Mouse (Mus musculus) neural tube, embryonic 15.5 days (tissue): ENCODE measurements around the gene Mocs3. TPM values are rescaled to one million over a fixed set of nuclear protein-coding genes. Genes with fewer than 3 reads are reported as not detected.

ENCODE experiments used
- ATAC-seq: fragments of 200-750 bp; cut with Nextera tagmentation; 2 replicates; pipeline ENCODE4 v1.8.0; 2017; ENCODE audit warnings: mild to moderate bottlenecking, moderate TSS enrichment, moderate library complexity; ENCODE audit not compliant: low FRiP score
- H3K27ac ChIP-seq: fragments of 300-500 bp; sonication (generic); replicated peaks from 2 replicates; pipeline ENCODE4 v1.5.1; 2015; ENCODE audit warnings: mild to moderate bottlenecking, inconsistent platforms
- H3K27me3 ChIP-seq: fragments of 300-500 bp; sonication (generic); replicated peaks from 2 replicates; pipeline ENCODE4 v1.6.1; 2015; ENCODE audit warnings: inconsistent platforms
- H3K36me3 ChIP-seq: fragments of 300-500 bp; sonication (generic); 2 replicates; pipeline ENCODE4 v1.6.1; 2015; ENCODE audit warnings: inconsistent platforms
- H3K4me1 ChIP-seq: fragments of 300-500 bp; sonication (generic); 2 replicates; pipeline ENCODE4 v1.6.1; 2015; ENCODE audit warnings: inconsistent platforms
- H3K4me2 ChIP-seq: fragments of 300-500 bp; sonication (generic); 2 replicates; pipeline ENCODE4 v1.6.1; 2015; ENCODE audit warnings: inconsistent platforms, mild to moderate bottlenecking, moderate library complexity
- H3K4me3 ChIP-seq: fragments of 300-500 bp; sonication (generic); replicated peaks from 2 replicates; pipeline ENCODE4 v1.5.1; 2015; ENCODE audit warnings: mild to moderate bottlenecking, inconsistent platforms
- H3K9ac ChIP-seq: fragments of 300-500 bp; sonication (generic); replicated peaks from 2 replicates; pipeline ENCODE4 v1.6.1; 2015; ENCODE audit warnings: mild to moderate bottlenecking, inconsistent platforms
- H3K9me3 ChIP-seq: fragments of 300-500 bp; sonication (generic); replicated peaks from 2 replicates; pipeline ENCODE4 v1.6.1; 2016; ENCODE audit warnings: inconsistent platforms
- WGBS: fragments of 180-500 bp; shearing (Covaris S2); methylation state at CpG from one replicate; pipeline ENCODE4 v1.1.7; 2015; ENCODE audit warnings: mixed read lengths; 5-methylcytosine and 5-hydroxymethylcytosine counted together
- polyA plus RNA-seq: library from polyadenylated mRNA; unstranded; fragments of >200 nt; fragmentation: Nextera tagmentation; extraction: Ambion mirVana; gene quantifications from 2 replicates; pipeline ENCODE4 v1.2.1, GENCODE M21; 2015

Gene Mocs3
- polyA plus RNA-seq, 1 experiment from 2014 or later, result 8.6 TPM

GRCm38 (mm10) chr2:168273387-168273786, 43.0 kb downstream of the Mocs3 start:
- H3K27ac ChIP-seq, result no peak overlapping the region
- H3K4me1 ChIP-seq, result peaks cover 7% of the 10 kb centered on the region; the same call in 1 of the 2 replicates
- H3K9ac ChIP-seq, result no peak overlapping the region
- no peak for ATAC-seq
- no peaks in the 10 kb centered on the region for H3K36me3 ChIP-seq
- no peak overlapping the region for H3K4me3 ChIP-seq
- no peak overlapping the region for H3K4me2 ChIP-seq
- no peaks in the 10 kb centered on the region for H3K9me3 ChIP-seq
- 49% methylated on average over 9 of the region's 9 CpGs for WGBS
- H3K27me3 ChIP-seq, result peaks cover 37% of the 10 kb centered on the region

DNA sequence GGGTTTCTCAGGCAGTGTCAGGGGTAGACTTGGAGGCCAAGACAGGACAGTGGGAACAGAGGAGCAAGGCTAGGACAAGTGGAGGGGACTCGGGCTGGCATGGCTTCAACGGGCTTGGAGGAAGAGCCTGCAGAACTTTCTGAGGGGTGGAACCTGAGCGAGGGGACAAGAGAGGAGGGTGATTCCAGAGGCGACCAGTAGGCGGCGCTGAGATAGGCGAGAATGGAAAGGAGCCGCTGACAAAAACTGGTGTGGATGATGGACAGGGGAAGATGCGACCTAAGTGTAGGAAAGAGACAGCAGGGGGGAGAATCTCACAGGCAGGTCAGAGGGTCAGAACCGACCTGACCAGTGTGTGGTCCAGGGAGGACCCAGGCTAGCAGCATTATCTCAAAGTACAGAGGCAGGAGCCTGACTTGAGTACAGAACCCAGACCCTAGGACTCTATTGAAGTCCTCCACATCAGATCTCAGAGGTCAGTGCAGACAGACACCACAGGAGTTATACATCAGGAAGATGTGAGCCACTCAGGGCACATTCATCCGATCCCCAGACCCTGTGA, 44.0 kb downstream of the Mocs3 start:
- Histone ChIP-seq H3K4me1 (peaks cover 7% of the 10 kb centered on the region; the same call in 1 of the 2 replicates), H3K27me3 (peaks cover 45% of the 10 kb centered on the region), H3K27ac (no peak overlapping the region), H3K4me2 (no peak overlapping the region), H3K9me3 (no peaks in the 10 kb centered on the region), H3K9ac (no peak overlapping the region), H3K36me3 (no peaks in the 10 kb centered on the region), H3K4me3 (no peak overlapping the region)
- no peak for ATAC-seq
- WGBS, result 12% methylated on average over 11 of the region's 11 CpGs

DNA sequence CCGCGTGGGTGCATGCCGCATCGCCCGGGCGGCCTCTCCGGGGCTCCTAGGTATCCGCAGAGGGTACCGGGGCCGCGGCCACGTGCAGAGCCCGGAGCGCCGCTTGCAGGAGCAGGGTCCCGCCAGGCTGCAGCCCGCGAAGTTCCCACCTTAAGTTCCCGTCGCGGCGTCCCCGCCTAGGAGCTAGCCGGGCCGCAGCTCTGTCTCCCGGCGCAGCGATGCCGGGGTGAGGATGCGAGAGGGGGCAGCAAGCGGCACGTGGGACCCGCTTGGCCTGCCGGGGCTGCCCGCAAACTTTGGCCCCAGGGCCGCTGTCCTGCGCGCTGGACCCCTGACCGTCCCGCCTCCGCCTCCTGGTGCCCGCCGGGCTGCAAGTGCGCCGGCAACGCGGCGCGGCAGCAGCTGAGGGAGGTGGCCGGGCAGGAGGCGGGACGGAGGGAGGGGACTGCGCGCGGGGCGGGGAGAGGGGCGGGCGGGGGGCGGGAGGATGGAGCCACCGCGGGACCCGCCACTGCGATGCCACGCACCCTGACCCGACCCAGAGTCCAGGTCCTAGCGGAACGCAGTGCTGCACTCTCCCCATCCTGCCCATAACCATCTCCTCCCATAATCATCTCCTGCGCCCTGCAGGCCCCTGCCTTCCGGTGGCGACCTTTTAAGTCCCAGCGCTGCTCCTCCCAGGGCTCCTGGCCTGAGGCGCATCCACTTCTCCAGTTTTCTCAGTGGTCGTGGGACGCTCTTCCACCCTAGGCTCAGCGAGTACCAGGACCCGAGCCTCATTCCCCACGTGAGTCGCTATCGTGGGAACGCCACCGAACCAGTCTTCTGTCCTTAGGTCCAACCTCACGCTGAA, 50.5 kb downstream of the Mocs3 start:
- Histone ChIP-seq H3K9ac (peak overlapping the region; percentile 0; the same call in 1 of the 2 replicates), H3K4me3 (peak overlapping the region; percentile 47), H3K9me3 (no peaks in the 10 kb centered on the region), H3K27ac (no peak overlapping the region), H3K27me3 (peaks cover 59% of the 10 kb centered on the region), H3K4me2 (peak overlapping the region; percentile 82), H3K36me3 (no peaks in the 10 kb centered on the region), H3K4me1 (peaks cover 16% of the 10 kb centered on the region)
- peak; percentile 50 for ATAC-seq
- 1% methylated on average over 61 of the region's 82 CpGs for WGBS

DNA sequence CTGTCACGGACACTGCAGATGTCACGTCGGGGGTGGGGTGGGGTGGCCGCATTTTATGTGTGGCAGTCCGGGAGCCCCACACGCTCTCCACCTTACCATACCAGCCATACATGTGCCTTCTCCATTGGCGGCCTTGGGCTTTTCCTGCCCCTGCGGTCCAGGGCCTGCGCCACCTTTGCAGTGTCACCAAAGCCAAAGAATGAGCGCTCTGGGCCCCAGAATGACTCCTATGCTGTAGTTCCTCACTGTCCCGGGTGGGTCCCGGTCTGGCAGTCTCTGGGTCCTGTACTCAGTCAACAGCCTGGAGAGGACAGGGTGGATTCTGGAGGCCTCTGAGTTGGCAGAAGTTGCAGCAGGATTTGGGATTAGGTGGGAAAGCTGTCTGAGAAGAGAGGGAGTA, 51.2 kb downstream of the Mocs3 start, which contains the start of gene Kcng1:
Kcng1 (minus strand) TSS at position 155 of the 400 bp plus-strand sequence.
- H3K36me3 ChIP-seq, result no peaks in the 10 kb centered on the region
- H3K4me1 ChIP-seq, result peaks cover 14% of the 10 kb centered on the region
- H3K9me3 ChIP-seq, result no peaks in the 10 kb centered on the region
- ATAC-seq, result peak; percentile 35; the same call in 1 of the 2 replicates
- whole genome bisulfite sequencing, result 15% methylated on average over 12 of the region's 12 CpGs
- peak within 1 kb of the TSS; percentile 47 for H3K4me3 ChIP-seq
- H3K27ac ChIP-seq, result no peak within 1 kb of the TSS
- H3K27me3 ChIP-seq, result peaks cover 54% of the 10 kb centered on the region
- peak within 1 kb of the TSS; percentile 0; the same call in 1 of the 2 replicates for H3K9ac ChIP-seq
- H3K4me2 ChIP-seq, result peak within 1 kb of the TSS; percentile 82

Other genes starting within 250 kb of the Mocs3 start
- 0.47 and 0.66 TPM in 2 replicates for gene Ripor3, start 220.0 kb upstream of the Mocs3 start, polyA plus RNA-seq
- gene Pard6b, start 149.6 kb upstream of the Mocs3 start, polyA plus RNA-seq, result 6.6 and 6.8 TPM in 2 replicates
- 3.4 and 7.9 TPM in 2 replicates for gene Adnp, start 23.5 kb upstream of the Mocs3 start, polyA plus RNA-seq
- gene Gm20716, start 258 bp upstream of the Mocs3 start, polyA plus RNA-seq, result 17.6 and 20.7 TPM in 2 replicates
- gene Dpm1, start within 50 bp of the Mocs3 start, polyA plus RNA-seq, result 63.9 and 74.7 TPM in 2 replicates
- 0.95 and 1.7 TPM in 2 replicates for gene Kcng1, start 51.1 kb downstream of the Mocs3 start, polyA plus RNA-seq